9 mouse cellular contexts compared by ENCODE assay signal in the genomic region with DNA sequence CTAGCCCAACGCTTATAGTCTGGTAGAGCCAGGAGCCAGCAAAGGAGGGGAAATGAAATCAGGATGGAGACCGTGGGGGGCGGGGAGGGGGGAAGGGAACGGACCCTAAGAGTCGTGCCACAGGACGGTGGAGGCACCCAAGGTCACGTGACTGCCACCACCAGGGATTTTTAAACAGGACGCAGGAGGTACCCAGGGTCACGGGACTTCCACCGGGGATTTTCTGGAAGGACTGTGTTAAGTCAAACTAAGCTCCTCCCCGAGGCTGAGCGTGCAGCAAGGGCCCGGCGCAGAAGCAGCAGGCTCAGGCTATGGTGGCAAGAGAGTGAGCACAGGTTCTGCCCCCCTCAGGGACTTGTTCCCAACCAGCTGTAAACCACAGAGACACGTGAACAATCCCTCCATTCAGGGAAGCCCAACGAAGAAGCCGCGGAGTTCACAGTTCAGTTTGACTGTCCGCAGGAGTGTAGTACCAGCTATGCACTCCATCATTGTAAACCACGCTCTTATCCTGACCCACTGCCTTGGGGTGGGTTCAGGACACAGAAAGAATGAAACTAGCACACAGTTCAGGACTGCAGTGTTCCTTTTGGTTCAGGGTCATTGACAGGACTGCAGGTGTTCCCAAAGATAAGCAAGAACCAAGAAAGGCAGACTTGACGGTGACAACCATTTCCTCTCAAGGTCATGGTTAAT. TPM values are rescaled to one million over a fixed set of nuclear protein-coding genes. Genes with fewer than 3 reads are reported as not detected.
DNase-seq lines count a peak whose midpoint lies in the region; ATAC-seq and TF ChIP-seq lines count a peak whose summit lies in the region.
"Had no signal": no experiment of that assay in that cellular context is flagged by ENCODE, and none has a peak within 500 bp of the region (broad histone marks: within the 10 kb centered on the region; RNA-seq: fewer than 3 reads in every experiment).

No protein-coding gene starts in this region.

- 0 out of 2 replicates have a peak, but pooled peaks cover 2% of the 10 kb centered on the region for H3K4me1 ChIP-seq in kidney, adult 2 months (ENCODE audit: control insufficient read depth, insufficient read depth, low read length)
- peaks cover 34% of the 10 kb centered on the region for H3K4me1 ChIP-seq in limb, embryonic 12.5 days (replicated peaks)
- H3K4me1 ChIP-seq in stomach, postnatal 0 days (replicated peaks; ENCODE audit: control insufficient read depth, insufficient read depth): no peaks in the 10 kb centered on the region

- H3K9ac ChIP-seq in limb, embryonic 12.5 days (replicated peaks): 0 out of 2 replicates have a peak overlapping the region, but pooled peaks have one; percentile 3
- H3K9ac ChIP-seq in stomach, postnatal 0 days (ENCODE audit: low read length): no peak overlapping the region
- H3K9ac ChIP-seq: limb, embryonic 15.5 days had no signal

- H3K4me2 ChIP-seq in limb, embryonic 12.5 days: no peak overlapping the region
- no peak overlapping the region for H3K4me2 ChIP-seq in stomach, postnatal 0 days (replicated peaks; ENCODE audit: low read depth)
- H3K4me2 ChIP-seq: limb, embryonic 15.5 days had no signal

- H3K27ac ChIP-seq in kidney, adult 2 months (ENCODE audit: insufficient read depth, low read depth, low read length): 0 out of 2 replicates have a peak overlapping the region, but pooled peaks have one; percentile 1
- H3K27ac ChIP-seq in limb, embryonic 12.5 days: no peak overlapping the region
- H3K27ac ChIP-seq in stomach, postnatal 0 days (replicated peaks): no peak overlapping the region
- H3K27ac ChIP-seq: limb, embryonic 15.5 days had no signal

- no peak for TF ChIP-seq POLR2A in kidney, adult 2 months (IDR thresholded peaks at IDR 0.05; ENCODE audit: low read depth, low read length)

- peak; percentile 42 for DNase-seq in kidney, adult 2 months
- DNase-seq in kidney, adult 11 months: no peak
- DNase-seq in T-cell, adult 2 months (ENCODE audit: low spot score): peak; percentile 30
- DNase-seq in stomach, postnatal 0 days (ENCODE audit: low spot score): no peak
- DNase-seq in retina, postnatal 1 day: no peak
- no peak for DNase-seq in urinary bladder, postnatal 14 days (ENCODE audit: low spot score)
- DNase-seq in right cerebral cortex, adult 2 months (ENCODE audit: low spot score in 2 of 2): no peak

- no peak for TF ChIP-seq CTCF in kidney, adult 2 months (conservative IDR thresholded peaks at IDR 0.05; ENCODE audit: insufficient read depth, insufficient read length, low read depth, low read length)
- TF ChIP-seq CTCF in stomach, postnatal 0 days (IDR thresholded peaks at IDR 0.05; ENCODE audit: low read depth): no peak

- no peak for TF ChIP-seq EP300 in stomach, postnatal 0 days (optimal IDR thresholded peaks at IDR 0.05)

- H3K36me3 ChIP-seq in kidney, adult 2 months (ENCODE audit: control insufficient read depth, insufficient read depth, low read length): no peaks in the 10 kb centered on the region
- H3K36me3 ChIP-seq in limb, embryonic 12.5 days: 0 out of 2 replicates have a peak, but pooled peaks cover 4% of the 10 kb centered on the region
- H3K36me3 ChIP-seq in stomach, postnatal 0 days (ENCODE audit: control insufficient read depth, insufficient read depth, low read length): no peaks in the 10 kb centered on the region
- H3K36me3 ChIP-seq: limb, embryonic 15.5 days had no signal

- 40% methylated on average over 21 of the region's 21 CpGs for WGBS in kidney, adult 2 months
- WGBS in limb, embryonic 12.5 days: 59% methylated on average over 21 of the region's 21 CpGs
- WGBS in stomach, postnatal 0 days: 59% methylated on average over 21 of the region's 21 CpGs

- H3K27me3 ChIP-seq in kidney, adult 2 months (replicated peaks; ENCODE audit: control insufficient read depth, insufficient read depth, low read length): no peaks in the 10 kb centered on the region
- no peaks in the 10 kb centered on the region for H3K27me3 ChIP-seq in limb, embryonic 12.5 days
- H3K27me3 ChIP-seq in stomach, postnatal 0 days (ENCODE audit: control insufficient read depth, insufficient read depth, low read length): no peaks in the 10 kb centered on the region
- H3K27me3 ChIP-seq: limb, embryonic 15.5 days had no signal

- no peak overlapping the region for H3K4me3 ChIP-seq in kidney, adult 2 months (ENCODE audit: insufficient read depth, low read depth, low read length)
- H3K4me3 ChIP-seq in limb, embryonic 12.5 days (replicated peaks): no peak overlapping the region
- no peak overlapping the region for H3K4me3 ChIP-seq in stomach, postnatal 0 days (ENCODE audit: low read depth, low read length)
- H3K4me3 ChIP-seq: limb, embryonic 15.5 days had no signal

- no peak for ATAC-seq in limb, embryonic 12.5 days (ENCODE audit: insufficient number of reproducible peaks, insufficient read depth, low FRiP score, low TSS enrichment, low read depth)
- ATAC-seq in stomach, postnatal 0 days (ENCODE audit: low FRiP score, low TSS enrichment): peak; percentile 38; the same call in 1 of the 2 replicates

- no peaks in the 10 kb centered on the region for H3K9me3 ChIP-seq in limb, embryonic 12.5 days
- H3K9me3 ChIP-seq in stomach, postnatal 0 days (ENCODE audit: control insufficient read depth, low read length): no peaks in the 10 kb centered on the region
- H3K9me3 ChIP-seq: limb, embryonic 15.5 days had no signal

RNA-seq across cellular contexts. Expression of a gene that starts 10.7 kb away (rescaled TPM):
- 36.7 and 37.2 TPM in 2 replicates for polyA plus RNA-seq in kidney, adult 2 months (2012; rRNA removed)
- polyA plus RNA-seq in limb, embryonic 12.5 days (2016; fragmentation: Nextera tagmentation; extraction: Ambion mirVana): 30.0 and 35.3 TPM in 2 replicates
- 22.9 and 26.6 TPM in 2 replicates for polyA plus RNA-seq in stomach, postnatal 0 days (2015; fragmentation: Nextera tagmentation; extraction: Ambion mirVana)

Comparison
In these comparisons a context has a peak if more than half of its experiments do, and no peak if none do; other contexts are left out.
1. DNase-seq: peak in kidney, adult 2 months (single experiment) and T-cell, adult 2 months (single experiment); none in kidney, adult 11 months (single experiment), stomach, postnatal 0 days (single experiment), retina, postnatal 1 day (single experiment), urinary bladder, postnatal 14 days (single experiment) and right cerebral cortex, adult 2 months (0 of 2).